Mouse (Mus musculus) adrenal gland, postnatal 36 days (tissue): ENCODE measurements around the gene Lonp1. TPM values are rescaled to one million over a fixed set of nuclear protein-coding genes. Genes with fewer than 3 reads are reported as not detected.
A peak's percentile ranks its signal among the peaks of the same experiment; 100 is the strongest.
"Not testable (repeated sequence)": the region's sequence is repeated elsewhere in the genome, so short reads cannot be mapped to it uniquely, and the experiment has no call there.

ENCODE experiments used
- DNase-seq, 2 experiments: peaks; one replicate each; pipeline ENCODE4 v3.0.0; 2021; ENCODE audit warnings: mixed read lengths in 1 of 2
- long read RNA-seq, 2 experiments: library from polyadenylated mRNA; stranded (forward); transcript quantifications; one replicate each; pipeline ENCODE4 v2.0.0; 2021; ENCODE audit warnings: borderline sequencing depth in 2 of 2
- total RNA-seq, 2 experiments: library from RNA; stranded (reverse); gene quantifications; 2 replicates each; pipeline ENCODE4 v1.2.3; 2021

The Lonp1 gene
- total RNA-seq = 100 to 1,000 TPM; 582 to 584 TPM
- long read RNA-seq, experiment 1, transcript Lonp1-201 (18 exons, 2,951 nt) = major isoform, 1,629 of 1,903 reads
- long read RNA-seq, experiment 1, partial matches to known transcripts = 153 of 1,903 reads
- long read RNA-seq, experiment 1, other reads (novel, unspliced or antisense) = 121 of 1,903 reads
- long read RNA-seq, experiment 2, transcript Lonp1-201 (18 exons, 2,951 nt) = major isoform, 371 of 442 reads
- long read RNA-seq, experiment 2, partial matches to known transcripts = 36 of 442 reads
- long read RNA-seq, experiment 2, other reads (novel, unspliced or antisense) = 35 of 442 reads

- peak; percentile 97 to 98 for DNase-seq
These were observed at the start of gene Lonp1 for GRCm38 (mm10) chr17:56626754-56627470. TSS of gene Lonp1 (minus strand) at chr17:56626887.

- peak in 1 of 2 experiments; percentile 47 for DNase-seq
These were observed 47.1 kb upstream of the Lonp1 start for GRCm38 (mm10) chr17:56673647-56674416.

DNA sequence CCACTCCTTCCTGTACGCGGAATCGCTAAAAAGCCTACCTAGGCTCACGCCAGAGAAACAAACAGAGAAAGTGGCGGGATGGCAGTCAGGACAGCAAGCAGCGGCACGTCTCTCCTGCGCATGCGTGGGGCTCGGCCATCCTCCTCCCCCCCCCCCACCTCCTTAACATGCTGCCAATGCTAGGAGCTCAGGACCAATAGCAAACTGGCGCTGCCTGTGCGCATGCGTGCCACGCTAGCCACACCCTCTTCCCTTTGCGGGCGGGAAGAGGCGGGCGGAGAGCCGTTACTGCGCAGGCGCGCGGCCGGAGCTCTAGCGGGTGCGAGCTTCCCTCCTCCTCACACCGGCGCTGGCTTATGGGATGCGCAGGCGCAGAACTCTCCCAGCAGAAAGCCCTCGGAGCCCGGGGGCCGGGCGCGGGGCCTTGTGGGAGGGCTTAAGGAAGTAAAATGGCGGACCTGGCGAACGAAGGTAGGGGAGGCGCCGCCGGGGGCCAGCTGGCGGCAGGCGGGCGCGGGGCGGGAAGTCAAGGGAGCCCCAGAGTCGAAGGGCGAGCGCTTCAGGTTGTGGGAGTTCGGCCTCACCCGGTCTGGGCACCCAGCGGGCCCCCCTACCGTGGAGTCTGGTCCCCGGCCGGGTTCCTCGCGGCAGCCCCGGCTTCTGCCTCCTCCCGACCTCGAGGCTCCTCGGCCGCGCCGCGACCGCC, 46.4 kb upstream of the Lonp1 start, which contains the start of gene Ranbp3:
Gene Ranbp3, plus strand, starts transcription at position 354 of the 706 bp plus-strand sequence.
- peak; percentile 99 to 100 for DNase-seq

- no peak for DNase-seq
These were observed 43.1 kb upstream of the Lonp1 start for GRCm38 (mm10) chr17:56669766-56670165.

GRCm38 (mm10) chr17:56668384-56669144, 41.9 kb upstream of the Lonp1 start:
- DNase-seq = peak; percentile 89 to 93

DNA sequence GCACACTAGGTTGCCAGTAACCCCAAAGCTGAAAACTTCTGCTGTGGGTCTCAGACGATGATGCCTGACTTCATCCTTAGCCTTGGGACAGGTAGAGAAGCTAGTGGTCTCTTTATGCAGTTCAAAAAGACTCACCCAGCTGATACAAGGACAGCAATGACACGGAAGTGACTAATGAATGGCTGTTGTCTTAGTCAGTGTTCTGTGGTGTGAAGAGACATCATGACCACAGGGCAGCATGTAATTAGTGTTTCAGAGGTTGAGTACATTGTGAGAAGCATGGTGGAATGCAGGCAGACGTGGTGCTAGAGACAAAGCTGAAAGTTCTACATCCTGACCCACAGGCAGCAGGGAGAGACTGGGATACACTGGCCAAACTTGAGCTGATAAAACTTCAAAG, 40.9 kb upstream of the Lonp1 start:
- no peak for DNase-seq

DNA sequence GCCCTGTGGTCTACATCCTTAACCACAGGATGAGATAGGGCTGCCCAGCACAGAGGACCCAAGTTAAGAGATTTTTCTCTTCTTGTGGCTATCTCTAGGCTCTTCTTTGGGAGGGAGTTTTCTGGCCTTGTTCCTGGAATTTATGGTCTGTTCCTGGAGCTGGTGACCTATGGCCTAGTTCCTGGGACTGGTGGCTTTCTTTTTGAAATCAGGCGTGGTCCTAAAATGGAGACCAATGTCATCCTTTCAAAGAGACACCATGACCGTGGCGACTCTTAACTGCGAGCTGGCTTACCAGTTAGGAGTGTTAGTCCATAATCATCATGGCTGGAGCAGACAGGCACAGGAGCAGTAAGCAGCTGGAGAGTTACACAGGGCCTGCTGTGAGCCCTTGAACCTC, 39.7 kb upstream of the Lonp1 start:
- DNase-seq = no peak

DNA sequence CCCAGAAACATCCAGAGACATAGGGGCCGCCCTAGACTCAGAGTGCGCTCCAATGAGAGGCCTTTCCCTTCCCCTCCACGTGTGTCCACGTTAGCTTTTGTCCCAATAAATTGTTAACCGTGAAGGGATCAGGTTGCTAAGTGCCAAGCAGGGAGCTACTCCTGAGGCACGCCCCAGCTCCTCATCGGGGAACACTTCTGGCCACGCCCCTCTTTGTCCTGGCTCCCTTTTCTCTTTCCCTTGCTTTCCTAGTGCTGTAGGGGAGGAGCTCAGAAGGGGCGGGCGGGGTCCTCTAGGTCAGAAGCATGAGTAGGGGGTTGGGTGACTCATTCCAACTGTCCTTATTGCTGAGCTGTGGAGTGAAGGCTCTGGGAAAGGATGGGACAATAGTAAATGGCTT, 37.6 kb upstream of the Lonp1 start:
- no peak for DNase-seq

DNA sequence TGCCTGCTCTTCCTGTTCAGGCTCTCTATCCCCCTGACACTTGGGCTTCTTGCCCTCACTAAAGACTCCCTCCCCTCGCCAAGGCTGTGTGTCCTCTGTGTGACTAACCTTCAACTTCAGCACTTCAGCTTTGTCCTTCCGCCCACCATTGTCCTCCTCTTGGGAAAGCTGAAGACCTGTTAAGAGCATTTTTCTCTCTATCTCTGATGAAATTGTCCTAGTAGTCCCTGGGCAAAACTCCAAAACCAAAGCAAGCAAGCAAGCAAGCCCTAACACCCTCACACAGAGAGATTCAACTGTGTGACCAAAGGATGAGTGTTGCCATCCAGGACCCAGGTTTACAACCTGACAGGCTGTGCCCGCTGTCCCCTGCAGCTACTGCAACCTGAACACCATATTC, 37.0 kb upstream of the Lonp1 start:
- no peak for DNase-seq

GRCm38 (mm10) chr17:56656171-56656570, 29.5 kb upstream of the Lonp1 start:
- no peak for DNase-seq

DNA sequence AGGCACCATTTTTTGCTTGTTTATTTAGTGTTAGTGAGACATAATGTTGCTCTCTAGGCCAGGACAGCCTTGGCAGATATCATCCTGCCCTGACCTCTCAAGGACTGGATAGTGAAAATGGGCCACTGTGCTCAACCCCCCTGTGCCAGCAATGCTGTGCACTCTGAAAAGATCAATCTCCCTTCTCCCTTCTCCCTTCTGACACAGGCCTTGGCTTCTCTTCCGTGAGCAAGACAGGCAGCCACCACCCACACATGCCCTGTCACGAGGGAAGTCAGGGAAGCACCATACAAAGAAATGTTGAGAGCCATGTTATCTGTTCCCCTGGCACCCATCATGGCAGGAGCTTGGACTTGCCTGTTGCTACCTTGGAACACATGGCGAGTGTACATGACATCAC, 28.6 kb upstream of the Lonp1 start:
- peak; percentile 55 to 61 for DNase-seq

DNA sequence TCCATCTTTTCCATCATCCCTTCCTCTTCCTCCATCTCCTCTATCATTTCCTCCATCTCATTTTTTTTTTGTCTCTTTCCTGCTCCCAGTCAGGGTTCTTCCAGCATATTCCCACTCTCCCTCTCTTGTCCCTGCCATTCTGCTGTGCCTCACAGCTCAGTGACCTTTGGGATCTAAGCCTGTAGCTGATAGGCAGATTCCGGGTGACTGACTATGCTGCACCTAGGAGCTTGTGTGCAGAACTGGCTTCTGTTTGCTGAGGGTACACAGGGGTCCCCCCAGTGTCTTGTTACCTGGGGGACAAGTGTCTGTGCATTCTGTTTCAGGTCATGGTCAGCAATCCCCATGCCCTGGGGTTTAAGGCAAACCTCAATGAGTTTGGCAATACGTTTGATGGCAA, 28.1 kb upstream of the Lonp1 start:
- peak in 1 of 2 experiments; percentile 36 for DNase-seq

GRCm38 (mm10) chr17:56651801-56652200, 25.1 kb upstream of the Lonp1 start:
- no peak for DNase-seq

DNA sequence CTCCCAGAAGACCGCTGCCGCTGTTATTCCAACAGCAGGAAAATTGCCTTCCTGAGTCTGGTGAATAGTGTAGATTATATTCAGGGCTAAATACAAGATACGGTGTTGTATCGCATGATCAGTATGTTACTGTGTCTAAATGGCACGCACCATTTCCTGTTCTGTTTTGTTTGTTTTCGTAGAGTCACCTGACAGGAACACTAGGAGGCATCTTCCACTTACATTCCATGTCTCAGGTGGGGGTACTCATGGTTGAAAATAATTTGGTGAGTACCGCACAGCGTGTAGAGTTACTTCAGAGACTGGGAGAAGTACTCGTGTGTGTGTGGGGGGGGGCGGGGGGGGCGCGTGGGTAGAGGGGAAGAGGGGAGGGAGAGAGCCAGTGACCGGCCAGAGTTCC, 20.9 kb upstream of the Lonp1 start:
- DNase-seq = no peak

DNA sequence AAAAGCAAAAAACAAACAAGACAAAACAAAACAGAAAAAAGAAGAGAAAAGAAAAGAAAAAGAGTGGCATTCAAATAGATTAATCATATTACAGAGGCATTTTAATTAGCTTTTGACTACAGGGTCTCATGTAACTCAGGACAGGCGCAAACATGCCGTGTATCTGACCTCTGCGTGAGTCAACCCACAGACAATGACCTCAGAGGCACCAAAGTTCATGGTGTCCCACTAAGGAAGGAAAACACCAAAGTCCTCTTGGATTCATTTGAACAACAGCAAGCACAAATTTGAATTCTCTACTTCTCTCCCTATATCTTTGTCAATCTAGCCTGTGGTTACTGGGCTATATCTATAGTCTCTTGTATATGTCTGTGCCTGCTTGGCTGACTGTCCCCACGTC, 16.6 kb upstream of the Lonp1 start:
- no peak for DNase-seq

GRCm38 (mm10) chr17:56634023-56634422, 7.3 kb upstream of the Lonp1 start:
- peak in 1 of 2 experiments; percentile 30 for DNase-seq

DNA sequence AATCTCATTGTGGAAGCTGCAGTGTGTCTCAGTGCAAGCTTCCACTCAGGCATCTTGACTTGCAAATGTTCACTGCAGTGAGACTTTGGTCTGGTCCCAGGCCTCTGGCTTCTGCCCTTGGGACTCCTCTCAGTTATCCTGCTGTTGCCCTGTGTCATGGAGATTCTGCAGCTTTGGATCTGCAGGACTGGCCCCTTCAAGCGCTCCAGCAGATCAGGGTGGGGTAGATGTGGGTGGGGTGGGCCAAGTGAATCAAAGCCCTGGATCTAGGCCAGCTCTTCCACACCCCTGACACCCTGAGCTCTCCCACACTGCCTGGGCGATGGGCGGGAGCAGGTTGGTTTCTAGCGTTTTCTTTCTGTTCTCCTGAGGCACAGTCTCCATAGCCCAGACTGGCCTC, 5.1 kb upstream of the Lonp1 start:
- no peak for DNase-seq

GRCm38 (mm10) chr17:56629800-56630781, 3.4 kb upstream of the Lonp1 start:
- DNase-seq = not testable (repeated sequence)

- DNase-seq = peak; percentile 49 to 52
These were observed 1.0 kb upstream of the Lonp1 start, which contains the start of gene Catsperd for GRCm38 (mm10) chr17:56627530-56628277. TSS of gene Catsperd (plus strand) at chr17:56628143.
